Mouse (Mus musculus): ENCODE results near the gene Hdc.

- no peak for TF ChIP-seq CTCF (IDR thresholded peaks at IDR 0.05 in 2 of 3, conservative IDR thresholded peaks at IDR 0.05 in 1 of 3; ENCODE audit: control insufficient read depth in 1 of 3, insufficient read depth in 1 of 3, low read depth in 2 of 3, low read length in 3 of 3, poor library complexity in 1 of 3, severe bottlenecking in 1 of 3)
- TF ChIP-seq JUND (IDR thresholded peaks at IDR 0.05; ENCODE audit: low read depth, low read length), result no peak
- TF ChIP-seq BHLHE40 (IDR thresholded peaks at IDR 0.05; ENCODE audit: borderline replicate concordance, low read depth, low read length), result no peak
- TF ChIP-seq GATA1 (IDR thresholded peaks at IDR 0.05; ENCODE audit: low read depth, low read length), result no peak
- no peak for TF ChIP-seq EP300 (IDR thresholded peaks at IDR 0.05; ENCODE audit: low read depth in 1 of 2, low read length in 2 of 2)
Measured at GRCm38 (mm10) chr2:126577362-126577761, 41.7 kb downstream of the Hdc start.
